Mouse (Mus musculus): ENCODE results near the gene Nkg7. TPM values are rescaled to one million over a fixed set of nuclear protein-coding genes. Genes with fewer than 3 reads are reported as not detected.

Nkg7 gene
- 186 TPM for polyA plus RNA-seq (2017; shearing (Covaris generic))

DNA sequence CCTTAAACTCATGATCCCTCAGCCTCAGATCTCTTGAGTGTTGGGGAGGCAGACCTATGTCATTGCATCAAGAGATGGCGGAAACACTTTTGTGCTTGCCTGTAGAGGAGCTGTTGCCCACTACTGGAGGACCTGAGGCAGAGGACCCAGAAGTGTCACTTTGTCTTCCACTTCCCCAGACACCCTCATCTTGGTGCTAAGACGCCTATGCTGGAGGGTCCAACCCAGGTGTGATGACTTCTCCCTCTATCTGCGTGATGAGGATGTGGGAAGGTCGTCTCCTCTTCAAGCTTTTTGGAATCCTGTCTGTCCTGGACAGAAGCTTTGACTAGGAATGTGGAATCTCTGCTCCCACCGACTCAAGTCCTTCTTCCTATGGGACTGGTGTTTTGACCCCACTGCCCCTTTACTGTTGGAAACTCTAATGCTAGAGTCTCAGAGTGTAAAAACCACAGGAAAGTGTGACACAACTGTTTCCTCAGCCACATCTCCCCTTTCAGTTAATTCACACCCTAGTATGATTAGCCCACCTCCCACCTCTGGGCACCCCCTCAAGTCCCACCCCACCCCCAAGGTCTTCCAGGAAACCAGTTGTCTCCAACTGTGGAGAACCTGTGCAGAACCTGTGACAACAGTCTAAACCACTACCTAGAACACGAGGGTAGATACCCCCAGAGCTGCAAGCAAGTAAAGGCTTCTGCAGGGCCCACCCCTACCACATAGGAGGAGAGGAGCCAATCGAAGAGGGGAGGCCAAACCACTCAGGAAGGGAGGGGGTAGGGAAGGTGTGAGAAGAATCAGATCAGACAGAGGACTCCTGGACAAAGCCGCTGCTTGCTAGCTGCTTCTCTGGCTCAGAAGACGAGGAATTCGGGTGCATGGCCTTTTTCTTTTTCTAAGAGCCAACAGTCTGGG lies at the start of gene Nkg7:
Gene Nkg7, plus strand, starts transcription at position 733 of the 915 bp plus-strand sequence.

GRCm38 (mm10) chr7:43408131-43408553 lies 28.7 kb upstream of the Nkg7 start, which contains the start of gene Siglecg:
TSS of gene Siglecg (plus strand) at chr7:43408204.

DNA sequence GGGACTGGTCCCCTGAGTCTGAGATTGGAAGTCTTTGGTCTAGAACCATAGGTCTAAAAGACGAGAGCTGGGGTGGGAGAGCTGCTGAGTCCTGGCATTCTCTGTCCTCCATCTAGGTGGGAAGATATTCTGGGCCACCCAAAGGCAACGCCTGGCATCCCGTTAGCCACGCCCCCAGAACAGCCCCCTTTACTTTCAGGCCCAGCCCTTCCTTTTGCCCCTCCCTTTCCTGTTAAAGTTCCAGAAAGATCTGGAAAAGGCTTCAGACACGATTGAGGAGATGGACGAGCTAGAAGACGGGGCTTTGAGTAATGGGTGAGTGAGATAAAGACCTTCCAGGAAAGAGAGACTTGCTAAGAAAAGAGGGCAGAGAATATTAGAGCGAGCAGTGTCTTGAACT lies 9.5 kb upstream of the Nkg7 start, which contains the start of gene Lim2:
Gene Lim2, plus strand, starts transcription at position 265 of the 400 bp plus-strand sequence.

GRCm38 (mm10) chr7:43440482-43440881 lies 3.6 kb downstream of the Nkg7 start, which contains the start of gene Cldnd2:
TSS of gene Cldnd2 (plus strand) at chr7:43440782.

DNA sequence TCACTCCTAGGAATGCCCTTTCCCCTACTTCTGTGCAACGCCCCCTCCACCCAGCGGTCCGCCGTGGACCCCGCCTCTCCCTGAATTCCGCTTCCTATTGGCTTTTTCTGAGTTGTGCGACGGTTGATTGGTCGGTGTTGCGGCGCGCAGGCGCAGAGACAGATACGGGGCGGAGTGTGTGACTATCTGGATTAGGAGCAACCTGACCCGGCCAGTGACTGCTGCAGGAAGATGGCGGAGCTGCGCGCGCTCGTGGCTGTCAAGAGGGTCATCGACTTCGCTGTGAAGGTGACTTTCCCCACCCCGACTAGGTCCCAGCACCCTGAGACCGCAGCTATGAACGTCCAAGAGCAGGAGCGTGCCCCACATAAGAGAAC lies 7.0 kb downstream of the Nkg7 start, which contains the start of the genes Etfb and Gm45233:
Gene Etfb, plus strand, starts transcription at position 167 of the 377 bp plus-strand sequence.
Gene Gm45233, plus strand, starts transcription at position 212 of the 377 bp plus-strand sequence.

GRCm38 (mm10) chr7:43462851-43463250 lies 26.0 kb downstream of the Nkg7 start, which contains the start of gene Vsig10l:
TSS of gene Vsig10l (plus strand) at chr7:43463151.

Other genes starting within 250 kb of the Nkg7 start
- 24.8 TPM for gene Zfp715, start 123.8 kb upstream of the Nkg7 start, polyA plus RNA-seq (2017; shearing (Covaris generic))
- gene Siglecf, start 85.7 kb upstream of the Nkg7 start, polyA plus RNA-seq (2017; shearing (Covaris generic)), result not detected
- gene Siglecg, start 28.9 kb upstream of the Nkg7 start, polyA plus RNA-seq (2017; shearing (Covaris generic)), result 0.31 TPM
- gene Lim2, start 9.4 kb upstream of the Nkg7 start, polyA plus RNA-seq (2017; shearing (Covaris generic)), result not detected
- not detected for gene Cldnd2, start 3.7 kb downstream of the Nkg7 start, polyA plus RNA-seq (2017; shearing (Covaris generic))
- gene Etfb, start 7.0 kb downstream of the Nkg7 start, polyA plus RNA-seq (2017; shearing (Covaris generic)), result 153 TPM
- not detected for gene Gm45233, start 7.1 kb downstream of the Nkg7 start, polyA plus RNA-seq (2017; shearing (Covaris generic))
- 3.5 TPM for gene Vsig10l, start 26.1 kb downstream of the Nkg7 start, polyA plus RNA-seq (2017; shearing (Covaris generic))
- not detected for gene Iglon5, start 53.0 kb downstream of the Nkg7 start, polyA plus RNA-seq (2017; shearing (Covaris generic))
- not detected for gene 4931406B18Rik, start 68.9 kb downstream of the Nkg7 start, polyA plus RNA-seq (2017; shearing (Covaris generic))
- 0.29 TPM for gene Cd33, start 107.4 kb downstream of the Nkg7 start, polyA plus RNA-seq (2017; shearing (Covaris generic))
- 5.5 TPM for gene Zfp658, start 125.2 kb downstream of the Nkg7 start, polyA plus RNA-seq (2017; shearing (Covaris generic))
- 13.9 TPM for gene Zfp719, start 142.5 kb downstream of the Nkg7 start, polyA plus RNA-seq (2017; shearing (Covaris generic))
- gene Zfp819, start 170.1 kb downstream of the Nkg7 start, polyA plus RNA-seq (2017; shearing (Covaris generic)), result not detected
- gene Ceacam18, start 197.6 kb downstream of the Nkg7 start, polyA plus RNA-seq (2017; shearing (Covaris generic)), result not detected
- 1.4 TPM for gene Siglece, start 223.1 kb downstream of the Nkg7 start, polyA plus RNA-seq (2017; shearing (Covaris generic))
- 3.6 TPM for gene Ctu1, start 234.9 kb downstream of the Nkg7 start, polyA plus RNA-seq (2017; shearing (Covaris generic))

All from activated CD4-positive, CD25-positive, alpha-beta regulatory T cell, adult 9 weeks (primary cell).